Mouse (Mus musculus): ENCODE measurements around the gene Olfr114.

The Olfr114 gene

DNA sequence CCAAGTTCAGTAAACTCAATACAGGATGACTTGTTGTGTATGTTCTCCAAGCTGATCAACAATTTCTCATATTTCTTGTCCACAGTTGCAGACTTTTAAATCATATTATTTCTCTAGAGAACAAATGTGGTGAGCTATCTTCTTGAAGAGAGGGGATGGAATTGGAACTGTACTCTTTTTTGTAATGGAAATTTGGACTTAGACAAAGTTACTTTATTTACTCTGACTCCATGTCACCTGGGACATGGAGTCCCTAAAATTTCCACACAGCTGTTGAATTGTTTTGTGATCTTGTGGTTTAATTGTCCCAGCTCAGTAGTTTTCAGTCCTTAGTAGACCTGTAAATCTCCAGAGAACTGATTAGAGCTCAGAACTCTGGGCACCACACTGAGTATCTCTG lies at the start of gene Olfr114:
Olfr114 (minus strand) TSS at position 101 of the 400 bp plus-strand sequence.
- no peaks in the 10 kb centered on the region for H3K36me3 ChIP-seq (ENCODE audit: insufficient read depth, low read length)
- no peaks in the 10 kb centered on the region for H3K4me1 ChIP-seq (replicated peaks; ENCODE audit: low read depth, low read length)
- no peak within 1 kb of the TSS for H3K4me3 ChIP-seq (replicated peaks; ENCODE audit: low read length)
- H3K27me3 ChIP-seq (ENCODE audit: insufficient read depth, low read length): no peaks in the 10 kb centered on the region
- TF ChIP-seq NANOG (IDR thresholded peaks at IDR 0.05; ENCODE audit: borderline replicate concordance, low read length): no peak
- TF ChIP-seq POU5F1 (IDR thresholded peaks at IDR 0.05; ENCODE audit: borderline replicate concordance, low read length): no peak
- no peak for TF ChIP-seq CTCF (conservative IDR thresholded peaks at IDR 0.05; ENCODE audit: low read length)
- no peaks in the 10 kb centered on the region for H3K9me3 ChIP-seq (ENCODE audit: low read length)

DNA sequence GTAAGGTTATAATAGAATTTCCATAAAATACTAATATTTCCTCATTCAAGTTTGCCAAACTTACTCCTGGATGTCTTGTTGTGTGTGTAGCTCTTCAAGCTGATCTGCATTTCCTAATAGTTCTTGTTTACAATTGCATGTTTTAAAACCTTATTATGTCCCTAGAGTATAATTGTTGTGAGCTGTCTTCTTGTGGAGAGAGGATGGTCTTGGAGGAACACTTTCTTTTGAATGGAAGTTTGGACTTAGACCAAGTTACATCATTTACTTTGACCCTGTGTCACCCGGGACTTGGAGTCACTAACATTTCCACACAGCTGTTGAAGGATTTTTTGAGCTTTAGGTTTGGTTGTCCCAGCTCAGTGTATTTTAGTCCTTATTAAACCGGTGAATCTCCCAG lies 34.5 kb upstream of the Olfr114 start, which contains the start of the genes Olfr115 and Olfr116:
Olfr115 (minus strand) TSS at position 101 of the 400 bp plus-strand sequence.
Olfr116 (minus strand) TSS at position 191 of the 400 bp plus-strand sequence.
- Histone ChIP-seq H3K36me3 (ENCODE audit: insufficient read depth, low read length) (no peaks in the 10 kb centered on the region), H3K4me1 (replicated peaks; ENCODE audit: low read depth, low read length) (no peaks in the 10 kb centered on the region), H3K27me3 (ENCODE audit: insufficient read depth, low read length) (no peaks in the 10 kb centered on the region), H3K4me3 (replicated peaks; ENCODE audit: low read length) (no peak within 1 kb of the TSS), H3K9me3 (ENCODE audit: low read length) (peaks cover 15% of the 10 kb centered on the region)
- TF ChIP-seq POU5F1 (IDR thresholded peaks at IDR 0.05; ENCODE audit: borderline replicate concordance, low read length) (no peak), CTCF (conservative IDR thresholded peaks at IDR 0.05; ENCODE audit: low read length) (no peak), NANOG (IDR thresholded peaks at IDR 0.05; ENCODE audit: borderline replicate concordance, low read length) (no peak)

DNA sequence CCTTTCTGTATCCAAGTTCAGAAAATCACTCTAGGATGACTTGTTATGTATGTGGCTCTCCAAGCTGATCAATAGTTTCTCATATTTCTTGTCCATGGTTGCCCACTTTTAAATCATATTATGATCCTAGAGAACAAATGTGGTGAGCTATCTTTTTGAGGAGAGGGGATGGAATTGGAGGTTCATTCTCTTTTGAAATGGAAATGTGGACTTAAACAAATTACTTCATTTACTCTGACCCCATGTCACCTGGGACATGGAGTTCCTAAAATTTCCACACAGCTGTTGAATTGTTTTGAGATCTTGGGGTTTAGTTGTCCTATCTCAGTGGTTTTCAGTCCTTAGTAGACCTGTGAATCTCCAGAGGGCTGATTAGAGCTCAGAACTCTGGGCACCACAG lies 15.0 kb downstream of the Olfr114 start, which contains the start of gene Olfr113:
Olfr113 (minus strand) TSS at position 101 of the 400 bp plus-strand sequence.
- no peak for TF ChIP-seq POU5F1 (IDR thresholded peaks at IDR 0.05; ENCODE audit: borderline replicate concordance, low read length)
- no peak for TF ChIP-seq NANOG (IDR thresholded peaks at IDR 0.05; ENCODE audit: borderline replicate concordance, low read length)
- TF ChIP-seq CTCF (conservative IDR thresholded peaks at IDR 0.05; ENCODE audit: low read length): no peak
- Histone ChIP-seq H3K36me3 (ENCODE audit: insufficient read depth, low read length) (no peaks in the 10 kb centered on the region), H3K4me1 (replicated peaks; ENCODE audit: low read depth, low read length) (no peaks in the 10 kb centered on the region)

DNA sequence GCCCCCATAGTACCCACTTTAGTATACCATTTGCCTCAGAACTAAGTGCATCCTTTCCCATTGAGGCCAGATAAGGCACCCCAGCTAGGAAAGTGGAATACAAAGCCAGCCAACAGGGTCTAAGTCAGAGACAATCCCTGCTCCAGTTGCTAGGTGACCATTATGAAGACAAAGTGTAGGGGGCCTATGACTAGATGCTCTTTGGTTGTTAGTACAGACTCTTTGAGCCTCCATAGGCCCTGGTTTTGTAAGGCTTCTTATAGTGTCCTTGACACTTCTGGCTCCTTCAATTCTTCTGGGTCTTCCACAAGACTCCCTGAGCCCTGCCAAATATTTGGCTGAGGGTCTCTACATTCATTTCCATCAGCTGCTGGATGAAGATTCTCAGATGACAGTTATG lies 23.2 kb downstream of the Olfr114 start, which contains the start of gene Olfr112:
Olfr112 (minus strand) TSS at position 101 of the 400 bp plus-strand sequence.
- Histone ChIP-seq H3K4me3 (replicated peaks; ENCODE audit: low read length) (no peak within 1 kb of the TSS), H3K9me3 (ENCODE audit: low read length) (peaks cover 55% of the 10 kb centered on the region), H3K27me3 (ENCODE audit: insufficient read depth, low read length) (no peaks in the 10 kb centered on the region), H3K36me3 (ENCODE audit: insufficient read depth, low read length) (no peaks in the 10 kb centered on the region), H3K4me1 (replicated peaks; ENCODE audit: low read depth, low read length) (no peaks in the 10 kb centered on the region)
- TF ChIP-seq NANOG (IDR thresholded peaks at IDR 0.05; ENCODE audit: borderline replicate concordance, low read length) (no peak), CTCF (conservative IDR thresholded peaks at IDR 0.05; ENCODE audit: low read length) (no peak), POU5F1 (IDR thresholded peaks at IDR 0.05; ENCODE audit: borderline replicate concordance, low read length) (no peak)

More for the DNA sequence above, 15.0 kb downstream of the Olfr114 start, which contains the start of gene Olfr113:
- peaks cover 20% of the 10 kb centered on the region for H3K9me3 ChIP-seq (ENCODE audit: low read length)
- H3K4me3 ChIP-seq (replicated peaks; ENCODE audit: low read length): no peak within 1 kb of the TSS
- no peaks in the 10 kb centered on the region for H3K27me3 ChIP-seq (ENCODE audit: insufficient read depth, low read length)

DNA sequence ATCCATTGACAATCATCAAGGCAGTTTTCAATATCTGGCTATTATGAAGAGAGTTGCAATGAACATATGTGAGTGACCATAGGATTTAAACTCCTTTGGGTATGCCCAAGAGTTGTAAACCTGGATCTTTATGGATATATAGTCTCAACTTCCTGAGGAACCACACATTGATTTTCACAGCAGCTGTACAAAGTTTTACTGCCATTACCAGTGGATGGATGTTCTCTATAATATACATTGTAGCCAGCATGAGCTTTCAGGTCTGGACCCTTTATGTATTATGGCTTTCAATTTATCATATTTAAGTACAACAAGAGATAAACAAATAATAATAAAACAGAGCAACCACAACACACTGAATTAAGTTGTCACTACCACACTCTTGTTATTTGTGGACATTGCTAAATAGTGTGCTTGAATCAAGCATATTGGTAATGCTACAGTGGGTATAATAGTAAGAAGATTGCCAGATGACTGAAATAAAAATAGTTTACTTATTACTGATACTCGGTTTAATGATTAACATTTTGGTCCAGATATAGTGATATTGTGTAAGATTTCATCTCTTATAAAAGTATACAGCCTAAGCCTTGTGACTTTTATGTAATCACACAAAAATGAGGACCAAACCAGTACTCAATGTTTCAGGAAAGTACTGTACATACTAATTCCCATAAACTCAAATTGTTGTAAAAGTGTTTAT lies 33.5 kb downstream of the Olfr114 start:
- Histone ChIP-seq H3K4me3 (replicated peaks; ENCODE audit: low read length) (no peak overlapping the region), H3K36me3 (ENCODE audit: insufficient read depth, low read length) (no peaks in the 10 kb centered on the region), H3K9me3 (ENCODE audit: low read length) (peaks cover 26% of the 10 kb centered on the region), H3K4me1 (replicated peaks; ENCODE audit: low read depth, low read length) (no peaks in the 10 kb centered on the region), H3K27me3 (ENCODE audit: insufficient read depth, low read length) (no peaks in the 10 kb centered on the region)
- TF ChIP-seq NANOG (IDR thresholded peaks at IDR 0.05; ENCODE audit: borderline replicate concordance, low read length): no peak
- TF ChIP-seq CTCF (conservative IDR thresholded peaks at IDR 0.05; ENCODE audit: low read length): no peak
- no peak for TF ChIP-seq POU5F1 (IDR thresholded peaks at IDR 0.05; ENCODE audit: borderline replicate concordance, low read length)

DNA sequence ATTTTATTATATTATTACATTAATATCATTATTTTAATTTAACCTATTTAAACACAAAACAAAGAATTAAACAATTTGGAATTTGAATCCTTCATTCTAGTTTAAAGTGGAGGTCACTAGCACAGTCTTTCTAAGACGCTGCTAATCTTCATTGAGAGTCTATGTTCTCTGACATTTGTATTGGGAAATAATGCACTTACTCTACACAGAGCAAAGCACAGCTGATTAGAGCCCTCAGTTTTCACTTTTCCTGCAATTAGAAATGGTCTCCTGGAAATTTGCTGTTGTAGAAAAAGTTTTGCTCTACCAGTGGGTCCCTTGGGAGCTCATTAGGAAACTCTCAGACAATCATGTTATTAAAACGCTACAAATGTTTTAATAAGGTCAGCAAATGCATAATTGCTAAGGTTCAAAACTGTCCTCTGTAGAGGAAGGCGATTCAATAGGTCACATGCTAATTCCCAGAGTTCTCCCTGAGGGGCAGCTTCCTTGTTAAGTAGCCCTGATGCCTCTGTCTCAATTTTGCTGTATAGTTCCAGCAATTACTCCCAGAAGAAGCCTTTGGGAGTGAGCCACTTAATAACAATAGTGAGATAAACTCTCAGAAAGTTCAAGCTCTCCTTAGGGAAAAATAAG lies 48.6 kb downstream of the Olfr114 start:
- peaks cover 19% of the 10 kb centered on the region for H3K9me3 ChIP-seq (ENCODE audit: low read length)
- H3K4me1 ChIP-seq (replicated peaks; ENCODE audit: low read depth, low read length): no peaks in the 10 kb centered on the region
- TF ChIP-seq CTCF (conservative IDR thresholded peaks at IDR 0.05; ENCODE audit: low read length) (no peak), NANOG (IDR thresholded peaks at IDR 0.05; ENCODE audit: borderline replicate concordance, low read length) (no peak), POU5F1 (IDR thresholded peaks at IDR 0.05; ENCODE audit: borderline replicate concordance, low read length) (no peak)
- H3K27me3 ChIP-seq (ENCODE audit: insufficient read depth, low read length): no peaks in the 10 kb centered on the region
- H3K36me3 ChIP-seq (ENCODE audit: insufficient read depth, low read length): no peaks in the 10 kb centered on the region
- H3K4me3 ChIP-seq (replicated peaks; ENCODE audit: low read length): no peak overlapping the region

DNA sequence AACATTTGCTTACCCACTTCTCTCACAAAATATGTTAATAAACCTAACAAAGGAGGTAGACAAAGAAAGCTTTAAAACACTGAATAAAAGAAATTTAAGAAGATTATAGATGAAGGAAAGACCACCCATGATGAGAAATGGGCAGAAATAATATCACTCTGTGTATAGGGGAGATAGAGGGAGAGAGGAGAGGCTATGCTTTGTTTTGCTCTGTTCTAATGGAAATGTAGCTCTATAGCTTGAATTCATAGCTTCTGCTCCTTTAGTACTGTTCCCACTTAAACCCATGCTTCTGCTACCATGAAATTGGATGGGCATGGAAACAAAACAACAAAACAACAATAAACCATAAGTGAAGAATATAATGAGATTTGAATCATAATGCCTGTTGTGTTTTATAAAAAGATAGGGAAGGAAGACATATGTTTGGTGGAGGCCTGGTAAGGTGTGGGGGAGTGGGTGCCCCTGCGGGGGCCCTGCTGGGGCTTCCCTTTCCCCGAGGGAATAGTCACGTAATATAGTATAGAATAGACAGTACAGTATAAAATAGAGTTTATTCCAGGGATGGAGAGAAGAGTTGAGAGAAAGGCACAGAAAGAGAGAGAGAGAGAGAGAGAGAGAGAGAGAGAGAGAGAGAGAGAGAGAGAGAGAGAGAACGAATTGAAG lies 51.0 kb downstream of the Olfr114 start:
- Histone ChIP-seq H3K4me1 (replicated peaks; ENCODE audit: low read depth, low read length) (no peaks in the 10 kb centered on the region), H3K4me3 (replicated peaks; ENCODE audit: low read length) (no peak overlapping the region), H3K9me3 (ENCODE audit: low read length) (peaks cover 35% of the 10 kb centered on the region), H3K36me3 (ENCODE audit: insufficient read depth, low read length) (peaks cover 1% of the 10 kb centered on the region; the same call in 1 of the 2 replicates), H3K27me3 (ENCODE audit: insufficient read depth, low read length) (no peaks in the 10 kb centered on the region)
- TF ChIP-seq POU5F1 (IDR thresholded peaks at IDR 0.05; ENCODE audit: borderline replicate concordance, low read length) (no peak), NANOG (IDR thresholded peaks at IDR 0.05; ENCODE audit: borderline replicate concordance, low read length) (no peak), CTCF (conservative IDR thresholded peaks at IDR 0.05; ENCODE audit: low read length) (no peak)
